Mouse (Mus musculus) retina, embryonic 14.5 days (tissue): ENCODE data around the gene 2310011J03Rik.

Experiments
- DNase-seq: peaks from one replicate; pipeline ENCODE4 v3.0.0-alpha.2; 2015; ENCODE audit warnings: low spot score

2310011J03Rik gene

DNA sequence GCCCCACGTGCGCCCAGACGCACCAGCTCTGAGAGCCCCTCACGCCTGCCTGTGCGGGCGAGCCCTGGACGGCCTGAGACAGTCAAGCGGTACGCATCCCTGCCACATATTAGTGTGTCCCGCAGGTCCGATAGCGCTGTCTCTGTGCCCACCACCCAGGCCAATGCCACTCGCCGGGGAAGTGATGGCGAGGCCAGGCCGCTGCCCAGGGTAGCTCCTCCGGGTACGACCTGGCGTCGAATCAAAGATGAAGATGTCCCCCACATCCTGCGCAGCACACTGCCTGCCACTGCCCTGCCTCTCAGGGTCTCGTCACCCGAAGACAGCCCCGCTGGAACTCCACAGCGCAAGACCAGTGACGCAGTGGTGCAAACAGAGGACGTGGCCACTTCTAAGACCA, 5.0 kb downstream of the 2310011J03Rik start:
- DNase-seq = no peak

DNA sequence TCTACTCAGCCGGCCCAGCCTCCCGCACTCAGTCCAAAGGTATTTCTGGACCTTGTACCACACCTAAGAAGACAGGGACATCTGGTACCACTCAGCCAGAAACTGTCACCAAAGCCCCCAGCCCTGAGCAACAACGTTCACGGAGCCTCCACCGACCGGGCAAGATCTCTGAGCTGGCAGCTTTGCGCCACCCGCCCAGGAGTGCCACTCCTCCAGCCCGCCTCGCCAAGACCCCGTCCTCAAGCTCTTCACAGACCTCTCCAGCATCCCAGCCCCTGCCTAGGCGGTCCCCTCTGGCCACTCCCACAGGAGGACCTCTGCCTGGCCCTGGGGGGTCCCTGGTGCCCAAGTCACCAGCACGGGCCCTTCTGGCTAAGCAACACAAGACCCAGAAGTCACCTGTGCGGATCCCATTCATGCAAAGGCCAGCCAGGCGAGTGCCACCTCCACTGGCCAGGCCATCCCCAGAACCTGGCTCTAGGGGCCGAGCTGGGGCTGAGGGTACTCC, 5.8 kb downstream of the 2310011J03Rik start:
- DNase-seq = no peak

DNA sequence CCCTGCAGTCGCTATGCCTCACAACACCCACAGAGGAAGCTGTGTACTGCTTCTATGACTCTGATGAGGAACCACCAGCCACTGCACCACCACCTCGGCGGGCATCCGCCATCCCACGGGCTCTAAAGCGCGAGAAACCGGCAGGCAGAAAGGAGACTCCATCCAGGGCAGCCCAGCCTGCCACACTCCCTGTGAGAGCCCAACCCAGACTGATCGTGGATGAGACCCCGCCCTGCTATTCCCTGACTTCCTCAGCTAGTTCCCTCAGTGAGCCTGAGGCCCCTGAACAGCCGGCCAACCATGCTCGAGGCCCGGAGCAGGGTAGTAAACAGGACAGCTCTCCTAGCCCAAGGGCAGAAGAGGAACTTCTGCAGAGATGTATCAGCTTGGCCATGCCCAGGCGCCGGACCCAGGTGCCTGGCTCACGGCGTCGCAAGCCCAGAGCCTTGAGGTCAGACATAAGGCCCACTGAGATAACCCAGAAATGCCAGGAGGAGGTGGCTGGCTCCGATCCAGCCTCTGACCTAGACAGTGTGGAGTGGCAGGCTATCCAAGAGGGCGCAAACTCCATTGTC, 6.6 kb downstream of the 2310011J03Rik start:
- DNase-seq = no peak

DNA sequence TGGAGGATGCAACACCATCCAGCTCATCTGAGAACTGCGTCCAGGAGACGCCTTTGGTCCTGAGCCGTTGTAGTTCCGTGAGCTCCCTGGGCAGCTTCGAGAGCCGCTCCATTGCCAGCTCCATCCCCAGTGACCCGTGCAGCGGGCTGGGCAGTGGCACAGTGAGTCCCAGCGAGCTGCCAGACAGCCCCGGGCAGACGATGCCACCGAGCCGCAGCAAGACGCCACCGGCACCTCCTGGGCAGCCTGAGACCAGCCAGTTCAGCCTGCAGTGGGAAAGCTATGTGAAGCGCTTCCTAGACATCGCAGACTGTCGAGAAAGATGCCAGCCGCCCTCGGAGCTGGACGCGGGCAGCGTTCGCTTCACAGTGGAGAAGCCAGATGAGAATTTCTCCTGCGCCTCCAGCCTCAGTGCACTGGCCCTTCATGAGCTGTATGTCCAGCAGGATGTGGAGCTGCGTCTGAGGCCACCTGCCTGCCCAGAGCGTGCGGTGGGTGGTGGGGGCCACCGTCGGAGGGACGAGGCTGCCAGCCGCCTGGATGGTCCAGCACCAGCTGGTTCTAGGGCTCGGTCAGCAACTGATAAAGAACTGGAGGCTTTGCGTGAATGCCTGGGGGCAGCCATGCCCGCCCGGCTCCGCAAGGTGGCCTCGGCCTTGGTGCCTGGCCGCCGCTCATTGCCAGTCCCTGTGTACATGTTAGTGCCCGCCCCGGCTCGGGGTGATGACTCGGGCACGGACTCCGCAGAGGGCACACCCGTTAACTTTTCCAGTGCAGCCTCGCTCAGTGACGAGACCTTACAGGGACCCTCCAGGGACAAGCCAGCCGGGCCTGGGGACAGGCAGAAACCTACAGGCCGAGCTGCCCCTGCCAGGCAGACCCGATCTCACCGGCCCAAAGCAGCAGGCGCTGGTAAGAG, 7.5 kb downstream of the 2310011J03Rik start:
- no peak for DNase-seq

DNA sequence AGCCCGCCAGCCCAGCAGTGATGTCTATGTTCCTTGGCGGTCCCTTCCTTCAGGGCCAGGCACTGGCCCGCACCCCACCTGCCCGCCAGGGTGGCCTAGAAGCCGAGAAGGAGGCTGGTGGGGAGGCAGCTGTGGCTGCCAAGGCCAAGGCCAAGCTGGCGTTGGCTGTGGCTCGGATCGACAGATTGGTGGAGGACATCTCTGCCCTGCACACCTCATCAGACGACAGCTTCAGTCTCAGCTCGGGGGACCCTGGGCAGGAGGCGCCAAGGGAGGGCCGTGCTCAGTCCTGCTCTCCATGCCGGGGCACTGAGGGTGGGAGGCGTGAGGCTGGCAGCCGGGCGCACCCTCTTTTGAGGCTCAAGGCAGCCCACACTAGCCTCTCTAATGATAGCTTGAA, 8.8 kb downstream of the 2310011J03Rik start:
- no peak for DNase-seq

DNA sequence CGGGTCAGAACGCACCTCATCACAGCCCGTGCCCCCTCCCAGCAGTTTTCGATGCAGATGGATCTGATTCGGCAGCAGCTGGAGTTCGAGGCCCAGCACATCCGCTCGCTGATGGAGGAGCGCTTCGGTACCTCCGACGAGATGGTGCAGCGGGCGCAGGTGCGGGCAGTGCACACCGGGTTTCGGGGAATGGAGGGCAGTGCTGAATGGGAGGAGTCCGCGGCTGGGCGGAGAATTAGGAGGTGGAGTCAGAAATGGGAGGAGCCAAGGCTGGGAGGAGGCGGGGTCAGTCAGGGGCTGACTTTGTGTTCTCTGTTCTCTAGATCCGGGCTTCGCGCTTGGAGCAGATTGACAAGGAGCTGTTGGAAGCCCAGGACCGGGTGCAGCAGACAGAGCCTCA, 15.5 kb downstream of the 2310011J03Rik start:
- DNase-seq = no peak

DNA sequence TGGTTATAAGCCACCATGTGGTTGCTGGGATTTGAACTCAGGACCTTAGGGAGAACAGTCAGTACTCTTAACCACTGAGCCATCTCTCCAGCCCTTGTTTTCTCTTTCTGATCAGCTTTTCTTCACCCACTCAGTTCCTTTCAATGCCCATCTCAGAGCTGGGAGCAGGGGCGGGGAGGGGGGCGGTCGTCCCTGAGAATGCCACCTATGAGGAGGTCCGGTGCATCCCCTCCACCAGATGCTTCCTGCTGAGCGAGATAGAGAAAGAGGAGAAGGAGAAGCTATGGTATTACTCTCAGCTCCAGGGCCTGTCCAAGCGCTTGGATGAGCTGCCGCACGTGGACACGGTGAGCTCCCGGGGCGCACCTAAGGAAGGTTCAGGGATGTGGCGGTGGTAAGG, 15.9 kb downstream of the 2310011J03Rik start:
- DNase-seq = no peak

DNA sequence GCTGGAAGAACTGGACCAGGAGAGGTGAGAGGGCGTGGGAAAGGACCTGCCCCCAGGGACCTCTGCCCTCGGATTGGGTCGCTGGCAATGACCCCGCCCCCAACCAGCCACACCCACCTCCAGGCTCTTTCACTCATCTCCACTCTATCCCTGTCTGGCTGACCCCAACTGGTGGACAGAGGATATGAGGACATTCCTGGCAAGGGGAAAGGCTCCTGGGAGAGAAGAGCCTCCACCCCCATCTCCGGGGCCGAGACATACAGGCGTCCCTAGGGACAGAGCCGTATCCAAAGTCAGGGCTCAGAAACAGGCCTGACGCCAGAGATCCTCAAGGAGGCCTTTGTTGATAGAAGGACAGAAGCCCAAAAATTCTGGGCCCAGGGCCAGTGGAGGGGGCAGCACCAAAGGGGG, 17.9 kb downstream of the 2310011J03Rik start:
- DNase-seq = peak; percentile 60

DNA sequence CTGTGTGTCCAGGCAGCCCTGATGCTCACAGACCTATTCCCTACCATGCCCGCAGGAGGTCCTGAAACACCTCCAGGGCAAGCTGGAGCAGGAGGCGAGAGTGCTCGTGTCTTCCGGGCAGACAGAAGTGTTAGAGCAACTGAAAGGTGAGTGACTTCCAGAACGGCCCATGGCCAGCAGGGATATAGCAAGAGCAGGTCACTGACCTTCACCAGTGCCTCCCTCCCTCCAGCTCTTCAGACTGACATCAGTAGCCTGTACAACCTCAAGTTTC, 18.3 kb downstream of the 2310011J03Rik start:
- no peak for DNase-seq

DNA sequence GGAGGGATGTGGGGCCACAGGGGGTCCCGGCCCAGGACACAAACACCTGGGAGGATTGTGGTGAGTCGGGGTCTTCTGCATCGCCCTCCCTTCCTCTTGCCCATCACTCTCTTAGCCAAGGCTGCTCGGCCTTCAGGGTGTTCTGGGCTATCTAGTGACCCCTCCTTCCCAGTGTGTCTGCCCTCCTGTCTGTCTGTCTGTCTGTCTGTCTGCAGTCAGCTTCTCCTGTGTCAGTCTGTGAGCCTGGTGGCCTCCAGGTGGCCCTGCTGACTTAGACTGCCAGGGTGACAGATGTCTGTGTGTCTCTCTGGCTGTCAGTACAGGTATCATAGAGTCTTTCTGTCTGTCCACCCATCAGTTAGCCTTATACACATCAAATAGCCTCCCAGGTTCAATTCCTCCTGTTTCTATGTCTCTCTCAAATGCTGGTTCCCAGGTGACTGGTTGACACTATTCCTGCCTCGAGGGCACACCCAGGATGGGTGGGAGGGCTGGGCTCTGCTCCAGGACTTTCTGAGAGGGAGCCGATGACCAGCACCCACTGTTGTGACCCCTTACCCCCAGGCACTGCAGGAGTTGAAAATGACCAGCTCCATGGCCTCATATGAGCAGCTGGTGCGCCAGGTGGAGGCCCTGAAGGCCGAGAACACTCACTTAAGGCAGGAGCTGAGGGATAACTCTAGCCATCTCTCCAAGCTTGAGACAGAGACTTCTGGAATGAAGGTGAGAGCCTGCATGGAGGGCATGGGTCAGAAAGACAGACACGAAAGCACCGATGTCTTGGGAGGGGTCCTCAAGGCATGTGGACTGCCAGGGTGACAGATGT, 18.9 kb downstream of the 2310011J03Rik start:
- no peak for DNase-seq

DNA sequence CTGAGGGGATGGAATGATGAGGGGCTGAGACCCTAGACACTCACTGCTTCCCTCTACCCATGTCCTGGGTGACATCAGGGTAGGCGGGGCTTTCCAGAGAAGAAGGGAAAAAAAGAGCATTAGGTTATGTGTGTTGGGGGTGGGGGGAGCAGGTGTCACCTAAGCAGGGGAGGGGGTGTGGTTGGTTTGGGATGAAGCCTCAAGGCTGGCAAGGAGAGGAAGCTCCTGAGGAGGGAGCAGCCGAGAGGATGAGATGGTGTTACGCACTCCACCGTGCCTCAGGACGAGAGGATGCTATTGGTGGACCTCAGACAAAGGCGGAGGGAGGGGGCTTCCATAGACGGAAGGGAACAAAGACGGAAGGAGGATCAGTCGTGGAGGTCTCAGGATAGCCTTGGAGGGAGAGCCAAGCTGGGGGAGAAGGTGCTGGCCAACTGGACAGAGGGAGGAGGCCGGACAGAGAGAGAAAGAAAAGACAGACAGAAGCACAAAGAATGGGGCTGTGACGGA, 19.6 kb downstream of the 2310011J03Rik start:
- DNase-seq = peak; percentile 53

DNA sequence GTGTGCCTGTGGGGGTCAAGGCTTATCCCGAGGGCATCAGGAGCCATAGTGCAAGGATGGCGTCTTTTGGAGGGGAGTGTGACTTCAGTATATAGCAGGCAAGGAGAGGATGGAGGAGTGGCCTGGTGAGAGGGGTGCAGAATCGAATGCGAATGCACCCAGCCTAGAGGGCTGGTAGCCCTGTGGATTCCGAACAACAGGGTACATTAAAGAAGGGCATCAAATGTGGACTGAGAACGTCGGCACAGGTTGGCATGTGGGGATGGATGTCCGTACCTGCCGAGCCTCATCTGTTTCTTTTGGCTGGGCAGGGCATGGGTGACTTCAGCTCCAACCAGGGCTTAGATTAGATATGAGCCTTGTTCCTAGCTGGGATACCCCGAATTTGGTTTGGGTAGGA, 20.5 kb downstream of the 2310011J03Rik start:
- DNase-seq = no peak

DNA sequence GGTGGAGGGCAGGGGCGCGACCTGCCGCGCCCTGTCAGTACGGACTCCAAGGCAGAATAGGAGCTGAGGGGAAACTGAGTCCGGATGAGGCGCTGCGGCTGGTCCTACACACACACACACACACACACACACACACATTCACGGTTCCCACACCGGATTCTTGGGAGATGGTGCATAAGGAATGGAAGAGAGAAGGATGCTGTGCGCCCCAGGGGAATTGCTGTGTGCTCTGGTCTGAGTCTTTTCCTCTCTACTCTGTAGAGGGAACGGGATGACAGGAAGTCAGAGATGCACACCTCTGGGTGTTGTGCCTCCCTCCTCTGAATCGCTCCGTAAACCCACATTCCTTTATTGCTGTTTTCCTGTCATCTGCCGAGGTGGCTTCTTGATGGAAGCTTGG, 21.0 kb downstream of the 2310011J03Rik start:
- DNase-seq = peak; percentile 58

DNA sequence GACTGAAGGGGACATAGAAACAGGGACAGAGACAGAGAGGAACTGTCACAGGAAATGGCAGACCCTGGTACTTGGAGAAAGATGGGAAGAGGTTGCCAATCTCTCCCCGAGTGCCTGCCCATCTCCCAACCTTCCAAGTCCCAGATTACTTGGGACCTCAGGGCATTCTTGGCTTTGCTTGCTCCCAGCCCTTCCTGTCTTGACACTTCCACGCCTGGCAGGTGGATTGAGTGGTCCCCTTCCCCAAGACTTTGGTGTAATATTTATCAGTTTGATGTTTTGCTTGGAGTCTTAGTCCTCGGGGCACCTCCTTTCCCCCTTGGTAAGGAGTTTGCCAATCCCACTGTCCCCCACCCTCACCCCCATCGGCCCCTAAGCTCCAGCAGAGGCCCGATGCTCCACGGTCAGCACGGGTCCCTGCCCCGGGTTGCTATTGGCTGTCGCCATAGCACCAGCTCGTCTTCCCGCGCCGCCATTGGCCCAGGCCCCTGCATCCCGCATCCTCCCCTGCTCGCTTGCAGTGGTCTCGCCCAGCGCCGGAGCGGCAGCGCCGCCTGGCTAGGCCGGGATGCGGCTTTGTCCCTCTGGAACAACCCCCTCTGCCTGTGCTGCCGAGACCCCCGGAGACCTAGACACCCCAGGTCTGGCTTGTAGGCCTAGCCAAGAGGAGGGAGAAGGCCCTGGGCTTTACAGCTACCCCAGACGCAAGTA, 21.6 kb downstream of the 2310011J03Rik start:
- peak; percentile 91 for DNase-seq

DNA sequence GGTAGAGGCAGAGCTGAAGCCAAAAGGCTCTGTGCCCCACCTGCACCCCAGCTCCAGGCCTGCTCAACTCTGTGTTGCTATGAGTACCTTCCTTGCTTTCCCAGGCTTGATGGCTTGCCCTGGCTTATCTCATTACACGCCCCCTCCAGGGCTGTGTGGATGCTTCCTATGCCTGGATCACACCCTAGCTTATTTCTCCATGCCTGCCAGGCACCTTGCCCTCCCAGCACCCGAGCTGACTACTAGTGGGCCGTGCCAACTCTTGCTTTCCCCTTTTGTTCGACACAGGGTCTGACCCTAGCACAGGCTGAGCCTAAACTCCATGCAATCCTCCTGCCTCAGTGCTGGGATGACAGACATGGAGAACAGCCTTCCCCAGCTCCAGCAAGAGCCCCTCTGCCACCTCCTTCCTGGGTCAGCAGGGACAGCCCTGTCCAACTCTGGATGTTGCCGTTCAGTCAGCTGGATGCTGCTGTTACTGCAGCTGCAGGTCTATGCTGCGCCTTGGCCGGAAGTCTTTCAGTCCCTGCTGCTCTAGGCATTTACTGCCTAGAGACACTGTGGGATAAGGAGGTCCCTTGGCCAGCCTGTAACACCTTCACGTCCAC, 22.7 kb downstream of the 2310011J03Rik start:
- no peak for DNase-seq

DNA sequence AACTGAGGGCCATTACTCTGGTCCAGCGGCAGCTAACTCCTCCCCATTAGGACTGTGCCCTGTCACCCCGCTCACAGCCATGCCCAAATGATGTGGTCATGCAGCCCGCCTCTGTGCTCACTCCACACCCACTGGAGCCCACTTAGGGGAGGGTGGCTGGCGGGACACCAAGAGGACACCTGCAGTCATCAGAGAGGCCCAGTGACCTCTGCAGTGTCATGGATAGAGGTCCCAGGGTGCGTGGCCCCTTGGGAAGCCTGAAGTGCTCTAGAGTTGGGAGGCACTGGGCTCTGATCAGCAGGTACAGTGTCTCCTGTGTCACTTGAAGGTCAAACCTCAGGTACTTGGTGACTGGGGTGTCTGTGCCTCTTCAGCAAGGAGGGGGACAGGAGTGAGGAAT, 23.5 kb downstream of the 2310011J03Rik start:
- DNase-seq = no peak

DNA sequence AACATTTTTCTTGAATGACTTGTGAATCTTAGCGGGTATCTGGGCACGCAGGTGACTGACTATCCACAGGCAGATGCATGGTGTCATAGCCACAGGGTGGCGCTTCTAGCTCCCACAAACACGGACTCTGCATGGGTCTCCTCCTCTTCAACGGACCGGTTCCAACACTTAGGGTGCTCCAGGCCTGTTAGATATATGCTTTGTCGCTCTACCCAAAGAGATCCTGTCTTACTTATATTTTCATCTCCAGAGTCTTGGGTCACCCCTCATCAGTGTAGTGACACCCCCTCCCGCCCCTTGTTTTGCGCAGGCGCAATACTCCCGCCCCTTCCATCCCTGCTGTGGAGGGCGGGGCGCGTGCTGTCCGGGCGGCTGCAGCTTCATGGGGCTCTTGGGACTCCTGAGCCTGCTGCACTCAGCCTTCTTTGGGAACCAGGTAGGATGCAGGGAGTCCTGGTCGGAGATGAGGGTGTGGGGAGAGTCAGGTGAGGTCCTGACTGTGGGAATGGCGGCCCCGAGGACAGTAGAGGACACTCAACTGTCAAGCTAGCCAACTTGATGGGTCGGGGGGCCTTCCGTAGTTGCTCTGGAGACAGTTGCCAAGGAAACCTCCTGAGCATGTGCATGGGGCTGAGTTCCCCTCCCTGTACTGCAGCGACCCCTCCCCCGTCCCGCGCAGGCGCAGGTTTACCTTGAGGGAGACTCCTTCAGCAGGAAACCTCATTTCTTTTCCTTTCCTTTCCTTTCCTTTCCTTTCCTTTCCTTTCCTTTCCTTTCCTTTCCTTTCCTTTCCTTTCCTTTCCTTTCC, 24.5 kb downstream of the 2310011J03Rik start, which contains the start of gene Apc2:
Gene Apc2 (plus strand): TSS at position 360 of the 808 bp plus-strand sequence.
- DNase-seq = peak; percentile 83

DNA sequence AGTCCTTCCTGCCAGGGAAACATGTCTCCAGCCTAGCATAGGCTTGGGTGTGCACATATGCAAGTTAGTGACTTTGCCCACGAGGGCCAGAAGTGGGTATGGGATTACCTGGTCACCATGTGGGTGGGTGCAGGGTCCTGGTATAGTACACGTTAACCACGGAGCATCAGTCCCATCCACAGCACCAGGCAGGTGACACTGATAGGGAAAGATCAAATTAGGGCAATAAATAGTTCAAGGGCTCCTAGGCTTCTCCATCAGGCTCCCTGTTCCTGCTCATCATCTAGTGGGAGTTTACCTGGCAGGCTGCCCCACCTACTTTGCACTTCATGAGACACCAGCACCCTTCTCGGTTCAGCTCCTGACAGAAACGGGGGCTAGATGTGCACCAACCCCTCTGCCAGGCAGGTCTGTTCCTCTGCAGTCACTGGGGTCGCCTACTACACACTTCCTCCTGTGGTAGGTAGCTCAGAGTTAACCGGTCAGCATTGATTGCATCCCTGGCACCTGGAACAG, 25.5 kb downstream of the 2310011J03Rik start:
- DNase-seq = no peak

DNA sequence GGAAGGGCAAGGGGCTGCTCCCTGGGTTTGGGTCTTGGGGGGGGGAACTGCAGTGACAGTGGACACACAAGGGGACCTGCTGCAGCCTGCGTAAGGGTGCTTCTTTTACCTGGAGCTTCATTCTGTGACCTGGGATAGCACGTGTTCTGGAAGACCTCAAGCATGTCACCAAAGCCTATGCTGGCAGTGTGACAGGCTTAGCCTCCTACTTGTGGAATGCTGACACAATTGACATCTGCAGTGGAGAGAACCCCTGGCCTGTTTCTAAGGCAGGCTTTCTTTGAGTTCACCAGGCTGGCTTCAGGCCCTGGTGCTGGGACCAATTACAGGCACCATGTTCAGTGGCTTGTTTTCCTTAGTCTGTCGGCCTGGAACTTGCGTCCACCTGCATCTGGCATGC, 26.0 kb downstream of the 2310011J03Rik start:
- DNase-seq = no peak

DNA sequence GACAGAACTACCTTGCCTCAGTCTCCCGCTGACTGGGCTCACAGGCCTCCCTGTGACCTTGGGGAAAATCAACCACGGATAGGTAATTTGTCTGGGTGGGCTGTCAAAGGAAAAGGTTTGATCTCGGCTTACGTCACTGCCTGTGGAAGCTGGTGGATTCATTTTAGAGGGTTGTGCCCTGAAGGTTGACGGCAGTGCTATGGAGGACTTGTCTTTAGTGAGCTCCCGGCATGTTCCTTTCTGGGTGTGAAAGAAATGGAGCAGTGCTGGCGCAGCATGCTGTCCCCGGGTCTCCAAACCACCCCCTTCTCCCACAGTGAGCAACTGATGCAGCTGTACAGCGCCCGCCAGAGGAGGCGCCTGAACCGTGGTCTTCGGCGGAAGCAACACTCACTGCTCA, 27.0 kb downstream of the 2310011J03Rik start:
- no peak for DNase-seq
